Mouse (Mus musculus) lung, embryonic 14.5 days (tissue): ENCODE results near the gene Slc38a8. TPM values are rescaled to one million over a fixed set of nuclear protein-coding genes. Genes with fewer than 3 reads are reported as not detected.

Source experiments
- ATAC-seq: fragments of 200-750 bp; cut with Nextera tagmentation; 2 replicates; pipeline ENCODE4 v1.8.0; 2017; ENCODE audit warnings: mild to moderate bottlenecking, moderate TSS enrichment, moderate library complexity; ENCODE audit not compliant: insufficient read depth
- DNase-seq: peaks from one replicate; pipeline ENCODE4 v3.0.0-alpha.2; 2015
- H3K27ac ChIP-seq: fragments of 300-500 bp; sonication (generic); 2 replicates; pipeline ENCODE4 v1.5.1; 2014; ENCODE audit warnings: low read depth, mild to moderate bottlenecking, moderate library complexity
- H3K27me3 ChIP-seq: fragments of 300-500 bp; sonication (generic); 2 replicates; pipeline ENCODE4 v1.6.1; 2014; ENCODE audit warnings: low read length, control low read depth; ENCODE audit not compliant: insufficient read depth
- H3K36me3 ChIP-seq: fragments of 300-500 bp; sonication (generic); 2 replicates; pipeline ENCODE4 v1.6.1; 2014; ENCODE audit warnings: control low read depth; ENCODE audit not compliant: insufficient read depth
- H3K4me1 ChIP-seq: fragments of 300-500 bp; sonication (generic); 2 replicates; pipeline ENCODE4 v1.6.1; 2014; ENCODE audit warnings: antibody characterized with exemption, control low read depth; ENCODE audit not compliant: insufficient read depth
- H3K4me2 ChIP-seq: fragments of 300-500 bp; sonication (generic); 2 replicates; pipeline ENCODE4 v1.6.1; 2014; ENCODE audit warnings: mild to moderate bottlenecking
- H3K4me3 ChIP-seq: fragments of 300-500 bp; sonication (generic); 2 replicates; pipeline ENCODE4 v1.5.1; 2014; ENCODE audit warnings: low read depth, low read length
- H3K9ac ChIP-seq: fragments of 300-500 bp; sonication (generic); 2 replicates; pipeline ENCODE4 v1.6.1; 2014
- H3K9me3 ChIP-seq: fragments of 300-500 bp; sonication (generic); 2 replicates; pipeline ENCODE4 v1.6.1; 2016; ENCODE audit warnings: low read depth, low read length, control low read depth
- CTCF ChIP-seq: IDR thresholded peaks from 2 replicates; pipeline ENCODE4 v1.5.1; 2016; ENCODE audit warnings: antibody characterized with exemption, low read depth
- WGBS: fragments of 180-500 bp; shearing (Covaris S2); extraction: QIAGEN DNeasy Blood & Tissue Kit; methylation state at CpG from one replicate; pipeline ENCODE4 v1.1.7; 2014; 5-methylcytosine and 5-hydroxymethylcytosine counted together
- polyA plus RNA-seq: library from polyadenylated mRNA; unstranded; fragments of >200 nt; fragmentation: Nextera tagmentation; extraction: Ambion mirVana; gene quantifications from 2 replicates; pipeline ENCODE4 v1.2.1, GENCODE M21; 2014

Slc38a8 gene
- polyA plus RNA-seq, 1 experiment from 2014 or later = not detected

DNA sequence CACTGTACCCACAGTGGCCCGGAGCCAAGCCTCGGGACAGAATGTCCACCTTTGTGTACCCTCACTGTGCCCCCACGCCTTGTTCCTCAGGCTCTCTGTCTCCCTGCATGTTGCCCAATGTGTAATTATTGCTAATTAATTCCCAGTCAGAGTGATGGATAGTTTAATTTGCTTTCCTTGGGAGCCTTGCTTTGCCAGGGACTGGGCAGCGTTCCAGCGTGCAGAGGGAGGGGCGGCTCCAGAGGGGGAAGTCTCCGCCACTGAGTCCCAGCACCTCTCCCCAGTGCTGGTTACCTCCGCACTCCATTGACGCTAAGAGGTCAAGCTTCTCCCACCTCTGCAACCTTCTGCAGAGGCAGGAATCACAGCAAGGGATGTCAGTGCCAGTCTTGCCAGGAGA is 40.1 kb downstream of the Slc38a8 start:
- Histone ChIP-seq H3K9ac (no peak overlapping the region), H3K27ac (no peak overlapping the region), H3K4me1 (peaks cover 4% of the 10 kb centered on the region; the same call in 1 of the 2 replicates), H3K9me3 (no peaks in the 10 kb centered on the region), H3K4me2 (no peak overlapping the region), H3K4me3 (no peak overlapping the region), H3K27me3 (peaks cover 2% of the 10 kb centered on the region; the same call in 1 of the 2 replicates), H3K36me3 (no peaks in the 10 kb centered on the region)
- no peak for TF ChIP-seq CTCF
- ATAC-seq (no peak), DNase-seq (peak; percentile 27)
- WGBS = 58% methylated on average over 9 of the region's 9 CpGs

DNA sequence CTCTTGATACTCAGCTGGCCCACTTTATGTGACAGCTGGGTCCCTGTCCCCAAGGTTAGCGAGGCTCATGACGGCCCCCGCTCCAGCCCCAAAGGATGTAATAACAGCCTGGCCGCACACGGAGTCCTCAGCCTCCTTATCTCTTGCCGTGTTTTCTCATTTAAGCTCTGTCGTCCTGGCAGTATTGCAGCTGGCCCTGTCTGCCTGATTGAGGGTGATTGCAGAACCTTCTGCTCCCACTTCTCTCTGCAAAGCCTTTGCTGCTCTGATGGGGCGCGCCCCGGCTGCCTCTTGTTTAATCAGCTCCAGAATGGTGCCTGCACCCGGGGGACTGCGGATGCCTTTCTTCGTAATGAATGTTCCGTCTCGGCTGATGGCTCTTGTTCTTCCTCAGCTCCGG is 41.8 kb downstream of the Slc38a8 start:
- no peaks in the 10 kb centered on the region for H3K36me3 ChIP-seq
- H3K4me1 ChIP-seq = no peaks in the 10 kb centered on the region; the same call in 1 of the 2 replicates
- no peak overlapping the region for H3K4me3 ChIP-seq
- ATAC-seq = no peak
- no peak overlapping the region for H3K9ac ChIP-seq
- H3K27me3 ChIP-seq = no peaks in the 10 kb centered on the region
- H3K4me2 ChIP-seq = no peak overlapping the region
- 27% methylated on average over 16 of the region's 16 CpGs for WGBS
- DNase-seq = peak; percentile 34
- no peak overlapping the region for H3K27ac ChIP-seq
- no peak for TF ChIP-seq CTCF
- no peaks in the 10 kb centered on the region for H3K9me3 ChIP-seq

DNA sequence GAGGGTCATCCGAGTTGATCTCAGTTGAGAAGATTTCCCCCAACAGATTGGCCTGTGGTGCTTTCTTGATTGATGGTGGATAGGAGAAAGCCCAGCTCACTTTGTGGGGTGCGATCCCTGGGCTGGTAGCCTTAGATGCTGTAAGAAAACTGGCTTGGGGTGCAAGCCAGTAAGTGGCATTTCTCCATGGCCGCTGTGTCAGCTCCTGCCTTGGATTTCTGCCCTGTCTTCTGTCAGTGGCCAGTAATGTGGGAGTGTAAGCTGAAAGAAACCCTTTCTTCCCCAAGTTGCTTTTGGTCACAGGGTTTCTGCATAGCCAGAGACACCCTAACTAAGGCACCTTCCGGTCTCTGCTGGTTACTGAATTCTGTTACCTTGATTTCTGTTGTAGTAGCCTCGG is 45.5 kb downstream of the Slc38a8 start:
- ATAC-seq (no peak), DNase-seq (no peak)
- H3K27ac ChIP-seq = no peak overlapping the region
- no peak overlapping the region for H3K4me2 ChIP-seq
- H3K27me3 ChIP-seq = no peaks in the 10 kb centered on the region
- no peak overlapping the region for H3K4me3 ChIP-seq
- no peaks in the 10 kb centered on the region for H3K9me3 ChIP-seq
- no peaks in the 10 kb centered on the region; the same call in 1 of the 2 replicates for H3K4me1 ChIP-seq
- no peaks in the 10 kb centered on the region for H3K36me3 ChIP-seq
- no peak for TF ChIP-seq CTCF
- 76% methylated on average over 5 of the region's 5 CpGs for WGBS
- no peak overlapping the region for H3K9ac ChIP-seq

DNA sequence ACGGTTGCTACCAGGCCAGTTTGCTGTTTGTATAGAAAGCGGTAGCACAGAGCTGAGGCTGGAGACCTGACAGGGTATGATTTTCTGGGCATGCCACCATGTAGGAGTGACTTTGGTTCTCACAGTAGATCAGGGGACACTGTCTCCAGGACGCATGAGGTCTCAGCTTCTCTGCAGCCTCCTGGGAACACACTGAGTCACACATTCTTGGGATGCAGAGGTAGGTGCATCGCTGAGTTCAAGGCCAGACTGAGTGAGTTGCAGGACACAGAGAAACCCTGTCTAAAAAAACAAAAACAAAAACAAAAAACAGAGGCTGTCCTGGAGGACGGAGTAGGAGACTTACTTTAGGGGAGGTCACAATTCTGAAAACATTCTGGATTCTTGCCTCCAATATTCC is 48.6 kb downstream of the Slc38a8 start:
- Histone ChIP-seq H3K4me1 (no peaks in the 10 kb centered on the region), H3K9me3 (no peaks in the 10 kb centered on the region), H3K27ac (no peak overlapping the region), H3K27me3 (peaks cover 12% of the 10 kb centered on the region; the same call in 1 of the 2 replicates), H3K9ac (no peak overlapping the region), H3K4me3 (no peak overlapping the region), H3K36me3 (no peaks in the 10 kb centered on the region), H3K4me2 (no peak overlapping the region)
- DNase-seq (no peak), ATAC-seq (no peak)
- no peak for TF ChIP-seq CTCF
- WGBS = 85% methylated on average over 5 of the region's 5 CpGs

DNA sequence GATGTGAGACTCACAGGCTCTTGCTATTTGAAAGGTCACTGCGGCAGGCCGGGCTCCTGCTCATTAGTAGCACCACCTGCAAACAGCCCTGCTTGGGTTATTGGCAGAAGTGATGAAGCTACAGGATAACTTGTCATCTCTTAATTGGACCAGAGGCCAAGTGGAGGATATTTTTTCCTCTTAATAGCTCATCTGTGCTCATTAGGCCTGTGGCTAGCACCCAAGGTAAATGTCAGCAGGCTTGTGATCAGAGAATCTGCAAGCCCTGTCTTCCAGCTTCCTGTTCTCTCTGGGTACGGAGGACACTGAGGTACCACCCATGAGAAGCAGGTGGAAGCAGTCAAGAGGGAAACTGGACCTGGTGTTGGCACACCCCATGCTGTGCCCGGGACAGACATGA is 50.4 kb downstream of the Slc38a8 start:
- ATAC-seq = no peak
- WGBS = 88% methylated on average over 4 of the region's 4 CpGs
- no peak for TF ChIP-seq CTCF
- no peak overlapping the region for H3K9ac ChIP-seq
- no peaks in the 10 kb centered on the region for H3K4me1 ChIP-seq
- H3K4me2 ChIP-seq = no peak overlapping the region
- H3K36me3 ChIP-seq = no peaks in the 10 kb centered on the region
- H3K27me3 ChIP-seq = peaks cover 21% of the 10 kb centered on the region; the same call in 1 of the 2 replicates
- DNase-seq = no peak
- H3K4me3 ChIP-seq = no peak overlapping the region
- no peaks in the 10 kb centered on the region for H3K9me3 ChIP-seq
- no peak overlapping the region for H3K27ac ChIP-seq

DNA sequence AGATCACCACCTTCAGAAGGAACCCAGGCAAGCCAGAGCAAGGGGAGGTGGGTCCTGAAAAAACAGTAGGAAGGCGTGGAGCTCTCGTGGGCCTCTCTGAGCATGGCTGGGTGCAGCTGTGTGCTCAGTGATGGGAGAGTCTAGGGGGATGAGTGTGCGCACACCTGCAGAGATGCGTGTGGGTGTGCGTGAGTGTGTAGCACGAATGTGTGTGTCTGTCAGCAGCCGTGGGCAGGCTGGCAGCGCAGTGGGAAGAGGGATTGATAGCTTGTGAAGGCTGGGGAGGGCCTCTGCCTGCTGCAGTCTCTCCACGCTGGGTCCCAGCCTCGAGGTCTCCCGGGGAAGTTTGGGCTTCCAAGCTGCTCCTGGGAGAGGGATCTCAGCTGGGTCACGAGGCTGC is 51.9 kb downstream of the Slc38a8 start:
- no peak for TF ChIP-seq CTCF
- no peak for DNase-seq
- Histone ChIP-seq H3K27ac (no peak overlapping the region), H3K4me1 (no peaks in the 10 kb centered on the region), H3K4me3 (no peak overlapping the region), H3K9ac (no peak overlapping the region), H3K27me3 (peaks cover 21% of the 10 kb centered on the region; the same call in 1 of the 2 replicates), H3K9me3 (no peaks in the 10 kb centered on the region), H3K4me2 (no peak overlapping the region), H3K36me3 (no peaks in the 10 kb centered on the region)
- ATAC-seq = no peak
- 69% methylated on average over 12 of the region's 12 CpGs for WGBS

DNA sequence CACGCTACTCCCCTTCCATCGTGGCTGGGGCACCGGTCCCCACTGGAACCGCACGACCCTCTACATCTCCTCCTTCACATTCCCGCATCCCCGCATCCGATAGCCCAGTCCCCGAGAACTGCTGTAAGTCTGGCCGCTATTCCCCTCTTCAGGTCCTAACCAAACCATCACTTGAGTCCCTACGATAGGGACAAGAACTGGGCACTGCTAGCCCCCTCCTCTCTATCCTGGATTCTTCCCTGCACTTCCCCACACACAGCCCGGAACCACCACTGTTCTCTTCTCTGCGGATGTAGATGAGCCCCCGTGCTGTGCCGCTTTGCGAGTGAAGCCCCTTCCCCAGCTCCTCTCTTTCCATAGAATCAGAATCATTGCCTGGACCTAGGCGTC is 53.7 kb downstream of the Slc38a8 start:
- Histone ChIP-seq H3K4me1 (no peaks in the 10 kb centered on the region), H3K9ac (no peak overlapping the region), H3K9me3 (no peaks in the 10 kb centered on the region), H3K36me3 (no peaks in the 10 kb centered on the region), H3K4me2 (peak overlapping the region; percentile 97), H3K4me3 (peak overlapping the region; percentile 65), H3K27me3 (peaks cover 21% of the 10 kb centered on the region; the same call in 1 of the 2 replicates), H3K27ac (no peak overlapping the region)
- ATAC-seq = no peak
- TF ChIP-seq CTCF = no peak
- WGBS = 3% methylated on average over 17 of the region's 17 CpGs
- DNase-seq = no peak
